Mouse (Mus musculus) midbrain, embryonic 16.5 days (tissue): ENCODE data around the gene Gm4553. TPM values are rescaled to one million over a fixed set of nuclear protein-coding genes. Genes with fewer than 3 reads are reported as not detected.
"Not testable (repeated sequence)": the region's sequence is repeated elsewhere in the genome, so short reads cannot be mapped to it uniquely, and the experiment has no call there.

Experiments used
- ATAC-seq: fragments of 200-750 bp; cut with Nextera tagmentation; 2 replicates; pipeline ENCODE4 v1.8.0; 2017; ENCODE audit warnings: moderate TSS enrichment
- H3K27ac ChIP-seq: fragments of 300-500 bp; sonication (generic); 2 replicates; pipeline ENCODE4 v1.5.1; 2014; ENCODE audit warnings: mild to moderate bottlenecking, low read length, mixed read lengths
- H3K27me3 ChIP-seq: fragments of 300-500 bp; sonication (generic); 2 replicates; pipeline ENCODE4 v1.6.1; 2014; ENCODE audit warnings: low read depth, low read length, mixed read lengths; ENCODE audit not compliant: control insufficient read depth, insufficient read depth
- H3K36me3 ChIP-seq: fragments of 300-500 bp; sonication (generic); 2 replicates; pipeline ENCODE4 v1.6.1; 2014; ENCODE audit warnings: mild to moderate bottlenecking, low read length, moderate library complexity, mixed read lengths; ENCODE audit not compliant: control insufficient read depth, insufficient read depth
- H3K4me1 ChIP-seq: fragments of 300-500 bp; sonication (generic); 2 replicates; pipeline ENCODE4 v1.6.1; 2014; ENCODE audit warnings: mild to moderate bottlenecking, low read length, mixed read lengths; ENCODE audit not compliant: control insufficient read depth, insufficient read depth
- H3K4me2 ChIP-seq: fragments of 300-500 bp; sonication (generic); 2 replicates; pipeline ENCODE4 v1.6.1; 2014; ENCODE audit warnings: mild to moderate bottlenecking, low read length, mixed read lengths
- H3K4me3 ChIP-seq: fragments of 300-500 bp; sonication (generic); 2 replicates; pipeline ENCODE4 v1.5.1; 2014; ENCODE audit warnings: low read depth, mild to moderate bottlenecking, low read length, moderate library complexity, mixed read lengths
- H3K9ac ChIP-seq: fragments of 300-500 bp; sonication (generic); 2 replicates; pipeline ENCODE4 v1.6.1; 2014; ENCODE audit warnings: low read depth, low read length, mixed read lengths
- H3K9me3 ChIP-seq: fragments of 300-500 bp; sonication (generic); replicated peaks from 2 replicates; pipeline ENCODE4 v1.6.1; 2014; ENCODE audit warnings: mild to moderate bottlenecking, low read length, mixed read lengths; ENCODE audit not compliant: control insufficient read depth, poor library complexity, severe bottlenecking
- WGBS: fragments of 180-500 bp; shearing (Covaris S2); extraction: QIAGEN DNeasy Blood & Tissue Kit; methylation state at CpG from one replicate; pipeline ENCODE4 v1.1.7; 2014; 5-methylcytosine and 5-hydroxymethylcytosine counted together
- polyA plus RNA-seq: library from polyadenylated mRNA; unstranded; fragments of >200 nt; fragmentation: Nextera tagmentation; extraction: Ambion mirVana; gene quantifications from 2 replicates; pipeline ENCODE4 v1.2.1, GENCODE M21; 2015

Gm4553 gene
- polyA plus RNA-seq, 1 experiment from 2014 or later = not detected

GRCm38 (mm10) chr7:142146033-142146432 lies 19.5 kb downstream of the Gm4553 start:
- ATAC-seq = no peak
- H3K27me3 ChIP-seq = no peaks in the 10 kb centered on the region
- no peak overlapping the region for H3K9ac ChIP-seq
- no peak overlapping the region for H3K27ac ChIP-seq
- no peaks in the 10 kb centered on the region for H3K36me3 ChIP-seq
- H3K4me2 ChIP-seq = no peak overlapping the region
- no peak overlapping the region for H3K4me3 ChIP-seq
- H3K9me3 ChIP-seq = no peaks in the 10 kb centered on the region
- H3K4me1 ChIP-seq = no peaks in the 10 kb centered on the region
- 0% methylated on average over 1 of the region's 1 CpGs for WGBS

- WGBS = 56% methylated on average over 4 of the region's 4 CpGs
- H3K9me3 ChIP-seq = no peaks in the 10 kb centered on the region
- H3K4me3 ChIP-seq = no peak overlapping the region
- H3K27me3 ChIP-seq = no peaks in the 10 kb centered on the region
- no peak overlapping the region for H3K4me2 ChIP-seq
- H3K27ac ChIP-seq = no peak overlapping the region
- H3K9ac ChIP-seq = no peak overlapping the region
- no peaks in the 10 kb centered on the region for H3K4me1 ChIP-seq
- no peaks in the 10 kb centered on the region for H3K36me3 ChIP-seq
- ATAC-seq = no peak
Observed at GRCm38 (mm10) chr7:142145413-142145940, 20.1 kb downstream of the Gm4553 start.

GRCm38 (mm10) chr7:142144507-142144906 lies 21.0 kb downstream of the Gm4553 start, which contains the start of gene Gm45337:
Gm45337 (minus strand) TSS chr7:142144607.
- Histone ChIP-seq H3K4me1 (no peaks in the 10 kb centered on the region), H3K27ac (no peak within 1 kb of the TSS), H3K9ac (no peak within 1 kb of the TSS), H3K36me3 (no peaks in the 10 kb centered on the region), H3K9me3 (no peaks in the 10 kb centered on the region), H3K27me3 (no peaks in the 10 kb centered on the region), H3K4me2 (no peak within 1 kb of the TSS), H3K4me3 (no peak within 1 kb of the TSS)
- WGBS = 80% methylated on average over 1 of the region's 1 CpGs
- ATAC-seq = no peak

- WGBS = 56% methylated on average over 1 of the region's 1 CpGs
- not testable (repeated sequence) for H3K4me3 ChIP-seq, H3K27ac ChIP-seq, H3K4me2 ChIP-seq, H3K9ac ChIP-seq, H3K36me3 ChIP-seq, ATAC-seq, H3K4me1 ChIP-seq, H3K27me3 ChIP-seq, H3K9me3 ChIP-seq
Observed at GRCm38 (mm10) chr7:142143506-142144010, 22.0 kb downstream of the Gm4553 start.

GRCm38 (mm10) chr7:142140696-142141095 lies 24.8 kb downstream of the Gm4553 start:
- 37% methylated on average over 1 of the region's 1 CpGs for WGBS
- no peaks in the 10 kb centered on the region for H3K27me3 ChIP-seq
- no peak for ATAC-seq

GRCm38 (mm10) chr7:142135934-142136333 lies 29.6 kb downstream of the Gm4553 start, which contains the start of gene Gm39115:
Gm39115 (minus strand) TSS chr7:142136034.
- not testable (repeated sequence) for H3K4me1 ChIP-seq, H3K4me3 ChIP-seq, ATAC-seq, H3K9me3 ChIP-seq, H3K9ac ChIP-seq, H3K4me2 ChIP-seq, H3K36me3 ChIP-seq, H3K27me3 ChIP-seq, H3K27ac ChIP-seq
- 44% methylated on average over 2 of the region's 2 CpGs for WGBS

More at GRCm38 (mm10) chr7:142140696-142141095, 24.8 kb downstream of the Gm4553 start:
- Histone ChIP-seq H3K9ac (no peak overlapping the region), H3K36me3 (no peaks in the 10 kb centered on the region), H3K27ac (no peak overlapping the region), H3K9me3 (no peaks in the 10 kb centered on the region), H3K4me2 (no peak overlapping the region), H3K4me1 (no peaks in the 10 kb centered on the region), H3K4me3 (no peak overlapping the region)

- 60% methylated on average over 4 of the region's 4 CpGs for WGBS
Observed at GRCm38 (mm10) chr7:142134206-142134995, 31.1 kb downstream of the Gm4553 start.

GRCm38 (mm10) chr7:142128843-142129242 lies 36.7 kb downstream of the Gm4553 start:
- Histone ChIP-seq H3K36me3 (no peaks in the 10 kb centered on the region), H3K9ac (no peak overlapping the region), H3K4me2 (no peak overlapping the region), H3K27me3 (no peaks in the 10 kb centered on the region), H3K27ac (no peak overlapping the region), H3K4me3 (no peak overlapping the region), H3K9me3 (no peaks in the 10 kb centered on the region), H3K4me1 (no peaks in the 10 kb centered on the region)
- WGBS = 64% methylated on average over 4 of the region's 4 CpGs
- ATAC-seq = no peak

More at GRCm38 (mm10) chr7:142134206-142134995, 31.1 kb downstream of the Gm4553 start:
- no peaks in the 10 kb centered on the region for H3K27me3 ChIP-seq
- no peak overlapping the region for H3K27ac ChIP-seq
- no peak for ATAC-seq
- no peaks in the 10 kb centered on the region for H3K4me1 ChIP-seq
- H3K9ac ChIP-seq = no peak overlapping the region
- no peaks in the 10 kb centered on the region for H3K36me3 ChIP-seq
- no peaks in the 10 kb centered on the region for H3K9me3 ChIP-seq
- no peak overlapping the region for H3K4me2 ChIP-seq
- H3K4me3 ChIP-seq = no peak overlapping the region

- H3K9me3 ChIP-seq, ATAC-seq, H3K9ac ChIP-seq, H3K36me3 ChIP-seq, H3K27me3 ChIP-seq, H3K4me1 ChIP-seq, H3K4me3 ChIP-seq, H3K4me2 ChIP-seq, H3K27ac ChIP-seq: not testable (repeated sequence)
- 100% methylated on average over 1 of the region's 1 CpGs for WGBS
Observed at GRCm38 (mm10) chr7:142120629-142121028, 44.9 kb downstream of the Gm4553 start, which contains the start of gene Gm45618. Gm45618 (minus strand) TSS chr7:142120729.
